Mouse (Mus musculus) adrenal gland, adult (tissue): ENCODE results near the gene Syngr1.
"Not testable (repeated sequence)": the region's sequence is repeated elsewhere in the genome, so short reads cannot be mapped to it uniquely, and the experiment has no call there.

Source experiments
- DNase-seq, 2 experiments: peaks; one replicate each; pipeline ENCODE4 v3.0.0; 2022 to 2023; ENCODE audit warnings: low spot score in 1 of 2; ENCODE audit not compliant: inconsistent age in 2 of 2

The Syngr1 gene

GRCm38 (mm10) chr15:80115256-80115655, 24.1 kb downstream of the Syngr1 start:
- DNase-seq = no peak

- DNase-seq = no peak
These were observed 25.0 kb downstream of the Syngr1 start for GRCm38 (mm10) chr15:80115866-80116794.

GRCm38 (mm10) chr15:80117154-80117553, 26.0 kb downstream of the Syngr1 start:
- no peak for DNase-seq

- no peak for DNase-seq
These were observed 27.9 kb downstream of the Syngr1 start for GRCm38 (mm10) chr15:80119076-80119475.

- no peak for DNase-seq
These were observed 30.7 kb downstream of the Syngr1 start for GRCm38 (mm10) chr15:80121721-80122325.

GRCm38 (mm10) chr15:80122431-80122830, 31.3 kb downstream of the Syngr1 start:
- DNase-seq = not testable (repeated sequence)

GRCm38 (mm10) chr15:80124651-80125050, 33.5 kb downstream of the Syngr1 start:
- DNase-seq = no peak

- no peak for DNase-seq
These were observed 36.1 kb downstream of the Syngr1 start for GRCm38 (mm10) chr15:80127191-80127590.

GRCm38 (mm10) chr15:80129982-80130381, 38.8 kb downstream of the Syngr1 start:
- no peak for DNase-seq

GRCm38 (mm10) chr15:80130689-80131088, 39.6 kb downstream of the Syngr1 start:
- DNase-seq = peak in 1 of 2 experiments; percentile 32

GRCm38 (mm10) chr15:80131421-80131820, 40.3 kb downstream of the Syngr1 start:
- no peak for DNase-seq

- DNase-seq = no peak
These were observed 41.3 kb downstream of the Syngr1 start for GRCm38 (mm10) chr15:80132452-80132851.

- peak; percentile 94 to 98 for DNase-seq
These were observed 42.0 kb downstream of the Syngr1 start, which contains the start of gene Tab1 for GRCm38 (mm10) chr15:80132993-80133586. Gene Tab1, plus strand, starts transcription at chr15:80133127.

GRCm38 (mm10) chr15:80133682-80134449, 42.7 kb downstream of the Syngr1 start:
- DNase-seq = no peak

GRCm38 (mm10) chr15:80134450-80134847, 43.3 kb downstream of the Syngr1 start:
- DNase-seq = peak; percentile 72 to 84

- peak in 1 of 2 experiments; percentile 37 for DNase-seq
These were observed 44.4 kb downstream of the Syngr1 start for GRCm38 (mm10) chr15:80135499-80135898.

- peak; percentile 67 to 75 for DNase-seq
These were observed 45.5 kb downstream of the Syngr1 start for GRCm38 (mm10) chr15:80136645-80137044.

GRCm38 (mm10) chr15:80137945-80138791, 47.0 kb downstream of the Syngr1 start:
- peak in 1 of 2 experiments; percentile 59 for DNase-seq

GRCm38 (mm10) chr15:80140302-80140701, 49.2 kb downstream of the Syngr1 start:
- DNase-seq = no peak

GRCm38 (mm10) chr15:80140878-80141277, 49.7 kb downstream of the Syngr1 start:
- DNase-seq = no peak
